Mouse (Mus musculus): Measurements from ENCODE around the gene Yars.

DNA sequence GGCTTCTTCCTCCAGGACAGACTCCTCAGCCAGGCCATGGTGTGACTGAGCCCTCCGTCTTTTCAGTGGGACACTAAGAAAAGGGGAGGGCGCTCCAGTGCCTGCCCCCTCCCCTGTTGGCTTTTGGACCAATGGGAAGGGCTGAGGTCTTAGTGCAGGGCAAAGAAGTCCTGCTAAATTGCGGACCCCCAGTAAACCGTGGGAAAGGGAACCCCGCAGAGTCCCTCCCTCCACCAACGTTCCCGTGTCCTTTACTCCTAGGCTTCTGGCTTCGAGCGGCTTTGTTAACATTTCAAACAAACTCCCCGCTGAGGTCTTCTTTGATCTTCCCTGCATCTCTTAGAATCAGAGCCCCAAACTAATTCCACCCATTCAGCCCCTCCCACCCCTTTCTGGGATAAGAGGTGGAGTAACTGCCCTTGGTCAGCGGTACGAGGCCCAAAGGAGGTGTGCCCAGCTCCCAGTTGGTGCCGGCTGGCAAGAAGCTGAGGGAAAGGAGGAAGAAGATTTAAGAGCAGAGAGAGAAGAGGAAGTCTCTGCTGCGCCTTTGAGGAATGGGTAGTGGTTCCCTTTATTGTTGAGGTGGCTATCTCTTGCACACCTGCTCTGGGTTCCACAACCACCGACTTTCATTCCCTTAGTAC lies 62.0 kb downstream of the Yars start:
- TF ChIP-seq POLR2A (IDR thresholded peaks at IDR 0.05; ENCODE audit: low read depth, low read length) (no peak), CTCF (conservative IDR thresholded peaks at IDR 0.05; ENCODE audit: insufficient read depth, insufficient read length, low read depth, low read length) (no peak)

Measured in kidney, adult 2 months (tissue).